Mouse (Mus musculus): Measurements from ENCODE around the gene Urgcp. TPM values are rescaled to one million over a fixed set of nuclear protein-coding genes. Genes with fewer than 3 reads are reported as not detected.
"Not testable (repeated sequence)": the region's sequence is repeated elsewhere in the genome, so short reads cannot be mapped to it uniquely, and the experiment has no call there.

The Urgcp gene
- 21.3 TPM for polyA plus RNA-seq (2012; fragmentation: generic; extraction: Trizol)

- Histone ChIP-seq H3K4me3 (peak within 1 kb of the TSS; percentile 75), H3K79me2 (ENCODE audit: control insufficient read depth, insufficient read depth) (peaks cover 17% of the 10 kb centered on the region), H3K4me2 (ENCODE audit: low read depth) (peak within 1 kb of the TSS; percentile 89), H3K27me3 (ENCODE audit: control insufficient read depth, insufficient read depth, insufficient read length) (no peaks in the 10 kb centered on the region), H3K36me3 (ENCODE audit: control insufficient read depth, insufficient read depth) (no peaks in the 10 kb centered on the region), H3ac (ENCODE audit: control insufficient read depth, insufficient read length) (peak within 1 kb of the TSS; percentile 71)
- TF ChIP-seq REST (IDR thresholded peaks at IDR 0.05; ENCODE audit: insufficient read depth, insufficient read length) (peak; percentile 14), POLR2AphosphoS2 (IDR thresholded peaks at IDR 0.05; ENCODE audit: insufficient read length, low read depth) (peak; percentile 91), TCF3 (IDR thresholded peaks at IDR 0.05; ENCODE audit: insufficient read length, low read depth) (no peak), E2F4 (IDR thresholded peaks at IDR 0.05; ENCODE audit: insufficient read depth) (no peak), POLR2A (IDR thresholded peaks at IDR 0.05; ENCODE audit: insufficient read length, low read depth) (peak; percentile 86), MAX (IDR thresholded peaks at IDR 0.05; ENCODE audit: low read depth) (no peak), USF1 (IDR thresholded peaks at IDR 0.05; ENCODE audit: low read depth) (peak; percentile 91), MYOG (IDR thresholded peaks at IDR 0.05; ENCODE audit: control insufficient read depth in 1 of 3, insufficient read depth in 1 of 3, insufficient read length in 2 of 3, low read depth in 2 of 3) (peak in 2 of 3 experiments; percentile 11 to 47)
Measured at GRCm38 (mm10) chr11:5761820-5762632, at the start of gene Urgcp. Urgcp (minus strand) TSS chr11:5762376.

GRCm38 (mm10) chr11:5809487-5809886 is 47.3 kb upstream of the Urgcp start:
- H3K27me3 ChIP-seq (ENCODE audit: control insufficient read depth, insufficient read depth, insufficient read length); H3ac ChIP-seq (ENCODE audit: control insufficient read depth, insufficient read length); H3K4me2 ChIP-seq (ENCODE audit: low read depth); H3K36me3 ChIP-seq (ENCODE audit: control insufficient read depth, insufficient read depth); H3K4me3 ChIP-seq; H3K79me2 ChIP-seq (ENCODE audit: control insufficient read depth, insufficient read depth): not testable (repeated sequence)

GRCm38 (mm10) chr11:5807956-5808355 is 45.8 kb upstream of the Urgcp start:
- Histone ChIP-seq H3K36me3 (ENCODE audit: control insufficient read depth, insufficient read depth) (no peaks in the 10 kb centered on the region), H3K4me3 (no peak overlapping the region), H3K79me2 (ENCODE audit: control insufficient read depth, insufficient read depth) (no peaks in the 10 kb centered on the region), H3K27me3 (ENCODE audit: control insufficient read depth, insufficient read depth, insufficient read length) (no peaks in the 10 kb centered on the region), H3K4me2 (ENCODE audit: low read depth) (no peak overlapping the region), H3ac (ENCODE audit: control insufficient read depth, insufficient read length) (no peak overlapping the region)
- TF ChIP-seq TCF3 (IDR thresholded peaks at IDR 0.05; ENCODE audit: insufficient read length, low read depth) (no peak), MYOD1 (IDR thresholded peaks at IDR 0.05; ENCODE audit: control insufficient read depth in 1 of 3, insufficient read length in 2 of 3, low read depth in 2 of 3) (no peak), CEBPB (IDR thresholded peaks at IDR 0.05; ENCODE audit: insufficient read depth, poor library complexity, severe bottlenecking) (no peak), MYOG (IDR thresholded peaks at IDR 0.05; ENCODE audit: control insufficient read depth in 1 of 3, insufficient read depth in 1 of 3, insufficient read length in 2 of 3, low read depth in 2 of 3) (no peak), SRF (IDR thresholded peaks at IDR 0.05; ENCODE audit: control insufficient read depth, insufficient read length, low read depth) (no peak), REST (IDR thresholded peaks at IDR 0.05; ENCODE audit: insufficient read depth, insufficient read length) (no peak), MAX (IDR thresholded peaks at IDR 0.05; ENCODE audit: low read depth) (no peak), POLR2A (IDR thresholded peaks at IDR 0.05; ENCODE audit: insufficient read length, low read depth) (no peak), E2F4 (IDR thresholded peaks at IDR 0.05; ENCODE audit: insufficient read depth) (no peak), USF1 (IDR thresholded peaks at IDR 0.05; ENCODE audit: low read depth) (no peak)

DNA sequence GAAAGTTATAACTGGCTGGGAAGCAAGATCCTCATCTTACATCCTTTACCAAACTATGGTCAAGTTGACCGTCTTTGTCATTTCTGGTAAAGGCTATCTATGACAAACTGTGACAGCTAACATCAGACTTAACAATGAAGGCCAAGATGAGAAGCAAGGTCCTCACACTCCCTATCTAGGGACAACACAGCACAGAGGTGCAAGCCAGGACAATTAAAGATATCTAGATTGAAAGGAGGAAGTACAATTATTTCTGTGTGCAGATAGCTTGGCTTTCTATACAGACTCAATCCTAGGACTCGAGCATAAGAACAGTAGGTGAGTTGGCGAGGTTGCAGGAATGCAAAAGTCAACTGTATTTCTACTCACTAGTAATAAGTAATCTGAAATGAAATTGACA is 43.5 kb upstream of the Urgcp start:
- no peak for TF ChIP-seq MAX (IDR thresholded peaks at IDR 0.05; ENCODE audit: low read depth)
- no peak for TF ChIP-seq SRF (IDR thresholded peaks at IDR 0.05; ENCODE audit: control insufficient read depth, insufficient read length, low read depth)
- TF ChIP-seq TCF3 (IDR thresholded peaks at IDR 0.05; ENCODE audit: insufficient read length, low read depth), result no peak
- no peaks in the 10 kb centered on the region for H3K27me3 ChIP-seq (ENCODE audit: control insufficient read depth, insufficient read depth, insufficient read length)
- no peak overlapping the region for H3K4me2 ChIP-seq (ENCODE audit: low read depth)
- no peak overlapping the region for H3ac ChIP-seq (ENCODE audit: control insufficient read depth, insufficient read length)
- H3K79me2 ChIP-seq (ENCODE audit: control insufficient read depth, insufficient read depth), result no peaks in the 10 kb centered on the region
- H3K4me3 ChIP-seq, result no peak overlapping the region
- H3K36me3 ChIP-seq (ENCODE audit: control insufficient read depth, insufficient read depth), result no peaks in the 10 kb centered on the region

GRCm38 (mm10) chr11:5804174-5804573 is 42.0 kb upstream of the Urgcp start:
- Histone ChIP-seq H3K4me3 (no peak overlapping the region), H3K27me3 (ENCODE audit: control insufficient read depth, insufficient read depth, insufficient read length) (no peaks in the 10 kb centered on the region), H3K36me3 (ENCODE audit: control insufficient read depth, insufficient read depth) (no peaks in the 10 kb centered on the region), H3ac (ENCODE audit: control insufficient read depth, insufficient read length) (no peak overlapping the region), H3K4me2 (ENCODE audit: low read depth) (peak overlapping the region; percentile 19), H3K79me2 (ENCODE audit: control insufficient read depth, insufficient read depth) (no peaks in the 10 kb centered on the region)
- no peak for TF ChIP-seq REST (IDR thresholded peaks at IDR 0.05; ENCODE audit: insufficient read depth, insufficient read length)
- TF ChIP-seq USF1 (IDR thresholded peaks at IDR 0.05; ENCODE audit: low read depth), result no peak
- no peak for TF ChIP-seq POLR2AphosphoS2 (IDR thresholded peaks at IDR 0.05; ENCODE audit: insufficient read length, low read depth)
- no peak for TF ChIP-seq TCF12 (IDR thresholded peaks at IDR 0.05; ENCODE audit: insufficient read depth, poor library complexity, severe bottlenecking)
- TF ChIP-seq SRF (IDR thresholded peaks at IDR 0.05; ENCODE audit: control insufficient read depth, insufficient read length, low read depth), result no peak
- no peak for TF ChIP-seq POLR2A (IDR thresholded peaks at IDR 0.05; ENCODE audit: insufficient read length, low read depth)
- no peak for TF ChIP-seq CEBPB (IDR thresholded peaks at IDR 0.05; ENCODE audit: insufficient read depth, poor library complexity, severe bottlenecking)
- TF ChIP-seq MYOD1 (IDR thresholded peaks at IDR 0.05; ENCODE audit: control insufficient read depth in 1 of 3, insufficient read length in 2 of 3, low read depth in 2 of 3), result no peak
